Mouse (Mus musculus) neural tube, embryonic 11.5 days (tissue): Measurements from ENCODE around the gene Txk. TPM values are rescaled to one million over a fixed set of nuclear protein-coding genes. Genes with fewer than 3 reads are reported as not detected.

ENCODE experiments used
- ATAC-seq: fragments of 200-750 bp; cut with Nextera tagmentation; 2 replicates; pipeline ENCODE4 v1.8.0; 2017; ENCODE audit warnings: moderate number of reproducible peaks, mild to moderate bottlenecking, moderate TSS enrichment, moderate library complexity; ENCODE audit not compliant: insufficient read depth, low FRiP score, low TSS enrichment
- DNase-seq: peaks from one replicate; pipeline ENCODE4 v3.0.0-alpha.2; 2015; ENCODE audit warnings: low spot score
- H3K27ac ChIP-seq: fragments of 300-500 bp; sonication (generic); 2 replicates; pipeline ENCODE4 v1.5.1; 2014; ENCODE audit warnings: low read depth, mild to moderate bottlenecking, low read length
- H3K27me3 ChIP-seq: fragments of 300-500 bp; sonication (generic); 2 replicates; pipeline ENCODE4 v1.6.1; 2014; ENCODE audit warnings: mild to moderate bottlenecking, low read length, mixed read lengths; ENCODE audit not compliant: control insufficient read depth, insufficient read depth
- H3K36me3 ChIP-seq: fragments of 300-500 bp; sonication (generic); 2 replicates; pipeline ENCODE4 v1.6.1; 2014; ENCODE audit warnings: mild to moderate bottlenecking, low read length, moderate library complexity, mixed read lengths; ENCODE audit not compliant: control insufficient read depth, insufficient read depth
- H3K4me1 ChIP-seq: fragments of 300-500 bp; sonication (generic); 2 replicates; pipeline ENCODE4 v1.6.1; 2014; ENCODE audit warnings: low read length, mixed read lengths; ENCODE audit not compliant: control insufficient read depth, insufficient read depth
- H3K4me2 ChIP-seq: fragments of 300-500 bp; sonication (generic); 2 replicates; pipeline ENCODE4 v1.6.1; 2014; ENCODE audit warnings: low read depth, mild to moderate bottlenecking, moderate library complexity
- H3K4me3 ChIP-seq: fragments of 300-500 bp; sonication (generic); 2 replicates; pipeline ENCODE4 v1.5.1; 2014; ENCODE audit warnings: low read depth, low read length
- H3K9ac ChIP-seq: fragments of 300-500 bp; sonication (generic); 2 replicates; pipeline ENCODE4 v1.6.1; 2014; ENCODE audit warnings: mild to moderate bottlenecking, low read length
- H3K9me3 ChIP-seq: fragments of 300-500 bp; sonication (generic); 2 replicates; pipeline ENCODE4 v1.6.1; 2016; ENCODE audit warnings: low read length; ENCODE audit not compliant: control insufficient read depth
- WGBS: fragments of 180-500 bp; shearing (Covaris S2); extraction: QIAGEN DNeasy Blood & Tissue Kit; methylation state at CpG from one replicate; pipeline ENCODE4 v1.1.7; 2014; 5-methylcytosine and 5-hydroxymethylcytosine counted together
- polyA plus RNA-seq: library from polyadenylated mRNA; unstranded; fragments of >200 nt; fragmentation: Nextera tagmentation; extraction: Ambion mirVana; gene quantifications from 2 replicates; pipeline ENCODE4 v1.2.1, GENCODE M21; 2014

The Txk gene
- polyA plus RNA-seq, 1 experiment from 2014 or later = not detected

DNA sequence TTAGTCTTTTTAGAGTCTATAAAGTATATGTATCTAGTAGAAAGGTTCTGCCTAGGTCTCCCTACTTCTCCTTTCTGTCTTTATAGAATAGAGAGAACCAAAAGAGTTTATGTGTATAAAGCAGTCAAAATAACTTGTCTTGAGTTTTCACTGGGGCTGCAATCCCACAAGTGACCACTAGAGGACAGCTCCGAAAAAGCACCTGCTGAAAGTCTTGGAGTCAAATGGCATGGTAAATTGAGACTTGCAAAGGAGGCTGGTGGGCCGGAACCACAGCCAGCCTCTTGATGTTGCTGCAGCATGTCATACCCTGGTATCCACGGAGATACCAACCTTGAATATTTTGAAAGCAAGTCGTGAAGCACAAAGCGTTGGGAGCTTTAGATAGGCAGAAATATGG is 87.3 kb downstream of the Txk start:
- no peaks in the 10 kb centered on the region for H3K36me3 ChIP-seq
- H3K4me1 ChIP-seq = no peaks in the 10 kb centered on the region
- H3K27ac ChIP-seq = no peak overlapping the region
- H3K9me3 ChIP-seq = no peaks in the 10 kb centered on the region
- no peak overlapping the region for H3K4me3 ChIP-seq
- DNase-seq = peak; percentile 38
- 17% methylated on average over 5 of the region's 5 CpGs for WGBS
- no peaks in the 10 kb centered on the region for H3K27me3 ChIP-seq
- H3K4me2 ChIP-seq = no peak overlapping the region
- ATAC-seq = no peak
- H3K9ac ChIP-seq = no peak overlapping the region

DNA sequence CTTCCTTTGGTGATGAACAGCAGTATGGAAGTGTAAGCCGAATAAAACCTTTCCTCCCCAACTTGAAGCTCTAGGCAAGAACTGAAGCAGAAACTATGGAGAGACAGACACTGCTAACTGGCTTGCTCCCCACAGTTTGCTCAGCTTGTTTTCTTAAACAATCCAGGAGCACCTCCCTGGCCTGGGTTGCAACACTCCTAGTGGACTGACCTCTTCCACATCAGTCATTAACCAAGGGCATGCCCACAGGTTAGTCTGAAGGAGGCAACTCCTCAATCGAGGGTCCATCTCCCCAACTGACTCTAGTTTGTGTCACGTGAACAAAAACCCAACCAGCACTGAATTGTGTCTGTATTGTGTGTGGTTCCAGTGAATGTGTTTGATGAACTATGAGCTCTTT is 87.7 kb downstream of the Txk start:
- WGBS = 56% methylated on average over 3 of the region's 3 CpGs
- no peak for DNase-seq

DNA sequence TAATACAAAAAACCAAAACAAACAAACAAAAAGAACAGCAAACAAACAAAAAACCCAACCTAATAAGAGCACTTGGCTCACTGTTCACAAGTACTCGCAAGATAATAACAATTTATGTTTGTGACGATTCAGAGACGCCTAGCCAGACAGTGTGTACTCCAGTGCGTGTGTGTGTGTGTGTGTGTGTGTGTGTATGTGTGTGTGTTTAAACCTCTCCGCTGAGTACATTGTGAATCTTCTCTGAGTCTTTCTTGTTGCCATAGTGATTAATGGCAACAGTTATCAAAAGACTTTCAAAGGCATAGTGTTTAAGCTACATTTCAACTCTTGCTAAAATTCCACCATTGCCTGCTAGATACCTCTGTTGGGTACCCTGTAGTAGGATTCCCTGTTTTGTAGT is 88.5 kb downstream of the Txk start:
- ATAC-seq (no peak), DNase-seq (no peak)
- Histone ChIP-seq H3K27me3 (no peaks in the 10 kb centered on the region), H3K27ac (no peak overlapping the region), H3K4me3 (no peak overlapping the region), H3K4me1 (no peaks in the 10 kb centered on the region), H3K9me3 (no peaks in the 10 kb centered on the region), H3K36me3 (no peaks in the 10 kb centered on the region), H3K4me2 (no peak overlapping the region), H3K9ac (no peak overlapping the region)
- WGBS = 87% methylated on average over 5 of the region's 5 CpGs

More for the DNA sequence above, 87.7 kb downstream of the Txk start:
- H3K27ac ChIP-seq = no peak overlapping the region
- no peak overlapping the region for H3K4me2 ChIP-seq
- H3K4me1 ChIP-seq = no peaks in the 10 kb centered on the region
- H3K4me3 ChIP-seq = no peak overlapping the region
- H3K9me3 ChIP-seq = no peaks in the 10 kb centered on the region
- no peak for ATAC-seq
- H3K9ac ChIP-seq = no peak overlapping the region
- no peaks in the 10 kb centered on the region for H3K36me3 ChIP-seq
- H3K27me3 ChIP-seq = no peaks in the 10 kb centered on the region

DNA sequence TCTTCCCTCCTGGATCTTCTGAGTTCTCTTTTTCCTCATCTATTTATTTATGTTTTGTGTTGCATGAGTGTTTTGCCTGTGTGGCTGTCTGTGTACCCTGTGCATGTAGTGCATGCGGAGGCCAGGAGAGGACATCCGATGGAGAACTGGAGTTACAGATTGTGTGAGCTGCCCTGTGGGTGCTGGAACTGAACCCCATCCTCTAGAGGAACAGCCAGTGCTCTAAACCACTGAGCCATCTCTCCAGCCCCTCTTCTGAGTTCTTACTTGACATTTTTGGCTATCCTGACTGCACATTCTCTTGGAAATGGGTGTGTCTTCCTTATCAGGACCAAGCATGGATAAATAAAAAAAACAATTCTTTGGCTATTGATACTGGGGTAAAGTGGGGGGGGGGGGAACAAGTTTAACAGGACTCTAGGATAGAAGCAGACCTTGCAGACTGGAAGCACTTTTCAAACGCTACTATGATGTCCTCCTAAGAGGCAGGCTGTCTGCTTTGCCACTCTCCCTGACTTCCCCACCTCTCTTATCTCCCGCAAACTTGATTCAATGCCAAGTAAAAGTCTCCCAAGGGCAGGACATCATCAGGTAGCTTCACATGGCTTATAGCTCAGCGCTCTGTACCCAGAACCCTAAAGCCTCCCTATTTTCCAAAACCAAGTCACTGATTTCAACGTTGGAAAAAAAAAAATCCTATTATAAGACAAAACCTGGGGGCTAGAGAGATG is 91.4 kb downstream of the Txk start:
- ATAC-seq (no peak), DNase-seq (no peak)
- no peaks in the 10 kb centered on the region for H3K4me1 ChIP-seq
- H3K27ac ChIP-seq = no peak overlapping the region
- no peaks in the 10 kb centered on the region for H3K9me3 ChIP-seq
- WGBS = 87% methylated on average over 6 of the region's 6 CpGs
- no peaks in the 10 kb centered on the region for H3K36me3 ChIP-seq
- H3K4me2 ChIP-seq = no peak overlapping the region
- H3K27me3 ChIP-seq = no peaks in the 10 kb centered on the region
- no peak overlapping the region for H3K9ac ChIP-seq
- no peak overlapping the region for H3K4me3 ChIP-seq

DNA sequence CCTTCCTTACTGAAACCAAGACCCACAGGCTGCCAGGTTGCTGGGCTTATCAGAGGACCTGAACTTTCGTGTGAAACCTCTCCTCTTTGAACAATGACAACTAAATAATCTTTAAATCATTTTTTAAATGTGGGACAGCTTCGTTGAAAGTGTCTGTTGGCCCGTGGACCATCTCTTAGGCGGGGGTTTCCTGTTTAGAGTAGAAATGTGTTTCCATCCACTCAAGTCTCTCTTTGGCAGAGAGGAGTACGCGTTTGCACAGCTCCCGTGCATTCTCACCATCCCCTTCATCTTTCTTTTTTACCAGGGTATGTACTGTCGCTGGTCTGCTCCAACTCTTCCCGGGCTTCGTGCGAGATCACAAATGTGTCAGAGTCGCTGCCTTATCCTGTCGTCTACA is 94.2 kb downstream of the Txk start:
- DNase-seq = no peak
- Histone ChIP-seq H3K9me3 (no peaks in the 10 kb centered on the region), H3K4me1 (no peaks in the 10 kb centered on the region), H3K27me3 (no peaks in the 10 kb centered on the region), H3K9ac (no peak overlapping the region), H3K4me3 (no peak overlapping the region), H3K36me3 (no peaks in the 10 kb centered on the region), H3K27ac (no peak overlapping the region), H3K4me2 (no peak overlapping the region)
- no peak for ATAC-seq
- WGBS = 93% methylated on average over 13 of the region's 13 CpGs

DNA sequence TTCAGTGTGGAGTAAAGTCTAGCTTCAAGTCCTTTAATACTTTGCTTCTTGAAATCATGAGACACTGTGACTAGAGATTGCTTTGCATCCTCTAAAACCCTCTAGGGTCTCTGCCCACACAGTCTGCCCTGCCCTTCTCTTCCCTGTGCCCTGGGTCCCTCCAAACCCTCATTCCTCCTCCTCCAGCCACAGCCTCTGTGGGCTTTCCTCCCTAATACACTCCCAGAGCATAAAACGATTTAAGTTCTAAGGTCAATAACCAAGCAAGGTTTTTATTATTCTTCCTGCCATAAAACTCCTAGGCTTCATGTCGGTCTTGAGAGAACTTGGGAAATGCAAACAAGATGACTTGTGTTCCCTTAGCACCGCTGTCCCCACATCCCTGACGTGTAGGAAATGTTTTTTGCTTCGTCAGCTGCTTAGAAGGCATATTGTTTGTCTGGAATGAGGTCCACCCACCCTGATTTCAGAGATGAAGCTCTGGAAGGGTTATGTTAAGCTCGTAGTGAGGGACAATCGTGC is 96.2 kb downstream of the Txk start:
- WGBS = 25% methylated on average over 7 of the region's 7 CpGs
- no peaks in the 10 kb centered on the region for H3K9me3 ChIP-seq
- no peaks in the 10 kb centered on the region for H3K36me3 ChIP-seq
- no peak overlapping the region for H3K27ac ChIP-seq
- no peaks in the 10 kb centered on the region for H3K27me3 ChIP-seq
- H3K4me1 ChIP-seq = no peaks in the 10 kb centered on the region
- ATAC-seq (no peak), DNase-seq (no peak)
- H3K4me3 ChIP-seq = no peak overlapping the region
- no peak overlapping the region for H3K9ac ChIP-seq
- no peak overlapping the region for H3K4me2 ChIP-seq

DNA sequence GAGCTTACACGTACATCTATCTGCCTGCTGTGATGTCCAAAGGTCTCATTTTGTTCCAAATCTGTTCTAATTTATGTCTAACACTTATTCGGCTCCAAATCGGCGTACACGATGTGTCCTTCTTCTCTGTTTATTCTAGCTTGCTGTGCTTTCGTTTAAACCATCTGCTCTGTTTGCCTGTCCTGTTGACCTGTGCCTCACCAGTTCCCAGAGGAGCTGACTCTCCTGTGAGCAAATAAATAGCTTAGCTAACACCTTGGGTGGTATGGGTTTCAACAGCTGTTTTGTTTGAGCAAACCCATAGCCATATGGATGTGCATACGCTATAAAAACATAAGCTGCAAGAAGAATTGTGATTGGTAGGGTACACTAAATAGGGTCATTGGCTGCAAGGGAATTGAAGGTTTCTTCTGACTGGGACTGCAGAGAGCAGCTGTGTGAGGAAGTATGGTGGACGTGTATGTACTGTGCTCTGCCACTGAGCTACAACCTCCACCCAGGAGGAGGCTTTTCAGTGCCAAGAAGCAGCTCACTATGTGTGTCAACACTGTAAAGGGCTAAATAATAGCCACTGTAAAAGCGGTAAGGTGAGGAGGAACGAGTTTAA is 99.4 kb downstream of the Txk start:
- no peak overlapping the region for H3K9ac ChIP-seq
- H3K36me3 ChIP-seq = no peaks in the 10 kb centered on the region
- no peaks in the 10 kb centered on the region for H3K27me3 ChIP-seq
- DNase-seq (no peak), ATAC-seq (no peak)
- no peak overlapping the region for H3K4me3 ChIP-seq
- no peaks in the 10 kb centered on the region for H3K4me1 ChIP-seq
- no peaks in the 10 kb centered on the region for H3K9me3 ChIP-seq
- H3K27ac ChIP-seq = no peak overlapping the region
- 54% methylated on average over 10 of the region's 10 CpGs for WGBS
- no peak overlapping the region for H3K4me2 ChIP-seq

DNA sequence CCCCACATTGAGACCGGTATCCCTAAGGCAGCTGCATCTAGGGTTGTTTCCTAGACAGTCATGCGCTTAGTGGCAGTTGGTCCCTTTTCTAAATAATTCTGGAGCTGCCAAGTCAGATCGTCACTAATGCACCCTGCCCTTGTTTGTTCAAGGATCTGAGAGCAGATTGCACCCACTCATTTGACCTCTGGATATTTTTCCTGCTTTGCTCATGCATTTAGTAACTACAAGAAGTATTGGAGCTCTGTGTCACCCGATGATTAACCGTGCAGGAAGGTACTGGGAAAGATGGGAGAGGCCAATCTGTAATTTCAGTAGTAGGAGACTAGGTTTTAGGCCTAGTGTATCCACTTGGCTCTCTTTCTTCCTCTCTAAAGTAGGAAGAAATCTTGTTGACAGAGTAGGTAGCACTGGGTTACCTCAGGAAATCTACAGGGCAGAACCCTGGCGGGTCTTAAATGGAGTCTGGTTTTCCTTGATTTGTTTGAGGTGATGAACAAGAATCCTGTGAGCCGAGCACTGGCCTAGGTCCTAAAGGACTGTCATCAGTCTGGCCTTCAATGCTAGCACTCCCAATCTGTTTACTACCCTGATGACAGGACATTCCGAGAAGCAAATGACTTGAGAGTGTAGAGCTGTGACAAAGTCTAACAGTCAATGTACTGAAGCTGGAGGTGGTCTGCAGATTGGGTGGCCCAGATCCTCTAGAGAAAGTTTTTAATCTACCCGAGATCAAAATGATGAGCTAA is 103.4 kb downstream of the Txk start:
- no peak overlapping the region for H3K4me2 ChIP-seq
- no peak for DNase-seq
- no peak overlapping the region for H3K4me3 ChIP-seq
- no peaks in the 10 kb centered on the region for H3K9me3 ChIP-seq
- ATAC-seq = no peak
- 77% methylated on average over 9 of the region's 9 CpGs for WGBS
- H3K27me3 ChIP-seq = 0 out of 2 replicates have a peak, but pooled peaks cover 3% of the 10 kb centered on the region
- H3K9ac ChIP-seq = no peak overlapping the region
- no peaks in the 10 kb centered on the region; the same call in 1 of the 2 replicates for H3K4me1 ChIP-seq
- H3K36me3 ChIP-seq = no peaks in the 10 kb centered on the region
- no peak overlapping the region for H3K27ac ChIP-seq
